Mouse (Mus musculus) liver, postnatal 0 days (tissue): ENCODE measurements around the gene Rpl7l1.

Experiments
- CTCF ChIP-seq: sonication (generic); IDR thresholded peaks from 2 replicates; pipeline ENCODE4 v1.5.1; 2016; ENCODE audit warnings: antibody characterized with exemption, low read depth
- EP300 ChIP-seq: IDR thresholded peaks from 2 replicates; pipeline ENCODE4 v1.6.1; 2016; ENCODE audit warnings: antibody characterized with exemption, low read depth, mild to moderate bottlenecking

DNA sequence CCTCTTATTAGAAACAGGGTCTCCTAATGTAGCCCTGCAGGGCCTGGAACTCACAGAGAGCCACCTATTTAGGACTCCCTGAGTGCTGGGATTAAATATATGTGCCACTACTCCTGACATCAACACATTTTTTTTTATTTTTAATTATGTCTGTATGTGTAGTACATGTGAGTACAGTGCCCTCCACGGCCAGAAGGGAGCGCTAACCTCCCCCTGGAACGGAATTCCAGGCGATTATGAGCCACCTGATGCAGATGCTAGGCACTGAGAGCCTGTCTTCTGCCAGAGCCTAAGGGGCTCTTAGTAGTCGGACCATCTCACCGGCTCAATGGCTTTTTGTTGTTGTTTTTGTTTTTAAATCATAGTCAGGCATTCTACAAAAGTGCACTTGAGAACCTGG lies 54.5 kb downstream of the Rpl7l1 start:
- peak; percentile 58 for TF ChIP-seq CTCF
- TF ChIP-seq EP300 = no peak
